Mouse (Mus musculus) embryonic fibroblast, embryonic 13.5 days (primary cell): ENCODE measurements around the gene Plod2.

Experiments used
- CTCF ChIP-seq: IDR thresholded peaks from 2 replicates; pipeline ENCODE4 v1.5.1; 2011; ENCODE audit warnings: mild to moderate bottlenecking, control low read depth, low read length, moderate library complexity, borderline replicate concordance; ENCODE audit not compliant: insufficient read depth
- POLR2A ChIP-seq: IDR thresholded peaks from 2 replicates; pipeline ENCODE4 v1.6.1; 2011; ENCODE audit warnings: low read depth, mild to moderate bottlenecking, control low read depth, low read length, moderate library complexity

GRCm38 (mm10) chr9:92592757-92593156, 50.7 kb downstream of the Plod2 start:
- TF ChIP-seq CTCF (no peak), POLR2A (no peak)
